Mouse (Mus musculus) forebrain, embryonic 14.5 days (tissue): ENCODE measurements at regions not wholly inside any gene's neighbourhood (a gene's known extent, or its start where the extent isn't known, plus 50 kb on each side); places are given as distances from the start of the nearest gene placed in this dataset.

Source experiments
- ATAC-seq: fragments of 200-750 bp; cut with Nextera tagmentation; 2 replicates; pipeline ENCODE4 v1.8.0; 2017; ENCODE audit warnings: mild to moderate bottlenecking, moderate library complexity
- DNase-seq: peaks from one replicate; pipeline ENCODE4 v3.0.0-alpha.2; 2015; ENCODE audit warnings: low spot score
- H3K27ac ChIP-seq: fragments of 300-500 bp; sonication (generic); 2 replicates; pipeline ENCODE4 v1.5.1; 2014; ENCODE audit warnings: low read depth, mild to moderate bottlenecking, control low read depth, low read length, moderate library complexity
- H3K27me3 ChIP-seq: fragments of 300-500 bp; sonication (generic); replicated peaks from 2 replicates; pipeline ENCODE4 v1.6.1; 2014; ENCODE audit warnings: low read length, control low read depth, mixed read lengths; ENCODE audit not compliant: control insufficient read depth, insufficient read depth
- H3K36me3 ChIP-seq: fragments of 300-500 bp; sonication (generic); 2 replicates; pipeline ENCODE4 v1.6.1; 2014; ENCODE audit warnings: low read length, control low read depth; ENCODE audit not compliant: control insufficient read depth, insufficient read depth
- H3K4me1 ChIP-seq: fragments of 300-500 bp; sonication (generic); 2 replicates; pipeline ENCODE4 v1.6.1; 2014; ENCODE audit warnings: antibody characterized with exemption, low read length, control low read depth; ENCODE audit not compliant: control insufficient read depth, insufficient read depth
- H3K4me2 ChIP-seq: fragments of 300-500 bp; sonication (generic); 2 replicates; pipeline ENCODE4 v1.6.1; 2014; ENCODE audit warnings: mild to moderate bottlenecking, control low read depth, low read length
- H3K4me3 ChIP-seq: fragments of 300-500 bp; sonication (generic); 2 replicates; pipeline ENCODE4 v1.5.1; 2014; ENCODE audit warnings: low read depth, low read length, control low read depth
- H3K9ac ChIP-seq: fragments of 300-500 bp; sonication (generic); 2 replicates; pipeline ENCODE4 v1.6.1; 2014; ENCODE audit warnings: mild to moderate bottlenecking, low read length, control low read depth, moderate library complexity
- H3K9me3 ChIP-seq: fragments of 300-500 bp; sonication (generic); replicated peaks from 2 replicates; pipeline ENCODE4 v1.6.1; 2016; ENCODE audit warnings: low read length, control low read depth, mixed read lengths; ENCODE audit not compliant: control insufficient read depth
- WGBS: fragments of 180-500 bp; shearing (Covaris S2); extraction: QIAGEN DNeasy Blood & Tissue Kit; methylation state at CpG from one replicate; pipeline ENCODE4 v1.1.7; 2014; 5-methylcytosine and 5-hydroxymethylcytosine counted together

GRCm38 (mm10) chr1:35935099-35935651 is 133.0 kb upstream of the Hs6st1 start:
- no peak overlapping the region for H3K4me3 ChIP-seq

GRCm38 (mm10) chr1:35936362-35937093 is 131.7 kb upstream of the Hs6st1 start:
- H3K4me3 ChIP-seq, result no peak overlapping the region
- peak; percentile 67; the same call in 1 of the 2 replicates for ATAC-seq

More at GRCm38 (mm10) chr1:35935099-35935651, 133.0 kb upstream of the Hs6st1 start:
- H3K27ac ChIP-seq, result no peak overlapping the region
- DNase-seq (peak; percentile 49), ATAC-seq (no peak)
- WGBS, result 75% methylated on average over 7 of the region's 7 CpGs
- no peaks in the 10 kb centered on the region for H3K27me3 ChIP-seq
- H3K9me3 ChIP-seq, result no peaks in the 10 kb centered on the region
- no peaks in the 10 kb centered on the region for H3K4me1 ChIP-seq
- no peak overlapping the region for H3K4me2 ChIP-seq
- no peak overlapping the region for H3K9ac ChIP-seq
- no peaks in the 10 kb centered on the region for H3K36me3 ChIP-seq

DNA sequence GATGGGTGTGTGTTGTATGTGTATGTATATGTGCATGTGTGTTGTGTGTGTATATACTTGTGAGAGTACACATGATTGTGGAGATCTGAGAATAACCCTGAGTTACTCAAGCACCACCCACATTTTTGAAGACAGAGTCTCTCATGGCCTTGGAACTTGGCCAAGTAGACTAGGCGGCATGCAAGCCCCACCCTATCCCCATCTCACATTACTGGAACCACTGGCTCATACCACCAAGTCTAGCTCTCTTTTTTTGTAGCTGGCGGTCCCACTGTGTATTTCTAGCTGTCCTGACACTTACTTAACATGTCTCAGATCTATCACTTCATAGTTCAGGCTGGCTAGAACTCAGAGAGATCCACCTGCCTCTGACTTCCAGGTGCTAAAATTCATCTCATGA is 128.0 kb upstream of the Hs6st1 start:
- no peaks in the 10 kb centered on the region for H3K27me3 ChIP-seq

More at GRCm38 (mm10) chr1:35936362-35937093, 131.7 kb upstream of the Hs6st1 start:
- no peaks in the 10 kb centered on the region for H3K36me3 ChIP-seq
- WGBS, result 73% methylated on average over 5 of the region's 5 CpGs
- no peak overlapping the region for H3K9ac ChIP-seq
- H3K27me3 ChIP-seq, result no peaks in the 10 kb centered on the region
- peak; percentile 56 for DNase-seq
- H3K4me1 ChIP-seq, result peaks cover 3% of the 10 kb centered on the region
- no peak overlapping the region for H3K4me2 ChIP-seq
- H3K9me3 ChIP-seq, result no peaks in the 10 kb centered on the region
- H3K27ac ChIP-seq, result no peak overlapping the region

GRCm38 (mm10) chr1:35941642-35942077 is 126.5 kb upstream of the Hs6st1 start:
- ATAC-seq (peak; percentile 54), DNase-seq (peak; percentile 31)
- WGBS, result 4% methylated on average over 8 of the region's 8 CpGs
- H3K27ac ChIP-seq, result no peak overlapping the region
- H3K36me3 ChIP-seq, result no peaks in the 10 kb centered on the region
- H3K4me1 ChIP-seq, result peaks cover 6% of the 10 kb centered on the region
- no peak overlapping the region for H3K4me3 ChIP-seq
- no peaks in the 10 kb centered on the region for H3K27me3 ChIP-seq
- H3K4me2 ChIP-seq, result no peak overlapping the region
- H3K9ac ChIP-seq, result peak overlapping the region; percentile 3; the same call in 1 of the 2 replicates
- no peaks in the 10 kb centered on the region for H3K9me3 ChIP-seq

More for the DNA sequence above, 128.0 kb upstream of the Hs6st1 start:
- Histone ChIP-seq H3K36me3 (no peaks in the 10 kb centered on the region), H3K27ac (no peak overlapping the region), H3K4me2 (no peak overlapping the region), H3K4me1 (peaks cover 6% of the 10 kb centered on the region), H3K4me3 (no peak overlapping the region), H3K9me3 (no peaks in the 10 kb centered on the region), H3K9ac (no peak overlapping the region)
- DNase-seq (no peak), ATAC-seq (no peak)
- 69% methylated on average over 2 of the region's 2 CpGs for WGBS

DNA sequence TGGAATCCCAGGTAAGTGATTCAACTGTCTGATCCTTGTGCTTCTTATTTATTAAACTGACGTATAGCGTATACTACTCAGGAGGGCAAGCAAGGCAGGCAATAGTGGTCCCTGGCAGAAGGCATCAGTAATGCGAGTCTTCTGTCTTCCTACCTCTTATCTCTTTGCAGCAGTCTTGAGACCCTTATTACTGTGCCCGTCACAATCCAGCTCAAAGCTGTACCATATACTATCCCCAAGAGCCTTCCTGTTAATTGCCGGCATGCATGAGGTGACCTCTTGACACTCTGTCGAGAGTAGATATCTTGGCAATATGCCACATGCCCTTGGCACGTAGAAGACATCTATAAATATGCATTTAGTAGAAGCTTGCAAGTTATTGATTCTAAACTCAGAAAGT is 126.0 kb upstream of the Hs6st1 start:
- ATAC-seq (0 out of 2 replicates have a peak, but pooled peaks have one; percentile 2), DNase-seq (no peak)
- H3K4me2 ChIP-seq, result no peak overlapping the region
- no peak overlapping the region for H3K4me3 ChIP-seq
- no peaks in the 10 kb centered on the region for H3K27me3 ChIP-seq
- no peak overlapping the region for H3K27ac ChIP-seq
- no peaks in the 10 kb centered on the region for H3K9me3 ChIP-seq
- H3K9ac ChIP-seq, result no peak overlapping the region
- WGBS, result 58% methylated on average over 7 of the region's 7 CpGs
- peaks cover 6% of the 10 kb centered on the region for H3K4me1 ChIP-seq
- no peaks in the 10 kb centered on the region for H3K36me3 ChIP-seq

DNA sequence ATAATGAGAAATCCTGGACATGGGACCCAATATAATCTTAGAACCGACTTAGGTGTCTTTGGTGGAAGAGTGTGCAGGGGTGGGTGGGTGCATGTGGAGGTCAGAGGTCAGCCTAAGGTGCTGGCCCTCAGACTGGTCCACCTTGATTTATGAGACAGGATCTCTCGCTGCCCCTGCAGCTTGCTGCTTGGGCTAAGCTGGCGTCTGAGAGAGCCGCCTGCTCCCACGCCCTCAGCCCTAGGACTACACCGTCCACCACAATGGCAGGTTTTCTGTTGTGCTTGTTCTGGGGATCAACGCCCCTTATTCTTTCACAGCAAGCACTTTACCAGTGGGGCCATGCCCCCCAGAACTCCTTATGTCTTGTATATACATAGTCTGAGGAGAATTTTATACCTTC is 124.4 kb upstream of the Hs6st1 start:
- Histone ChIP-seq H3K27ac (no peak overlapping the region), H3K36me3 (no peaks in the 10 kb centered on the region), H3K4me1 (peaks cover 6% of the 10 kb centered on the region), H3K27me3 (no peaks in the 10 kb centered on the region), H3K4me2 (no peak overlapping the region), H3K9me3 (no peaks in the 10 kb centered on the region), H3K9ac (no peak overlapping the region), H3K4me3 (no peak overlapping the region)
- DNase-seq, result no peak
- 45% methylated on average over 7 of the region's 7 CpGs for WGBS
- no peak for ATAC-seq

GRCm38 (mm10) chr1:35944376-35944775 is 123.8 kb upstream of the Hs6st1 start:
- no peaks in the 10 kb centered on the region for H3K9me3 ChIP-seq
- H3K27me3 ChIP-seq, result no peaks in the 10 kb centered on the region
- no peak for DNase-seq
- H3K27ac ChIP-seq, result no peak overlapping the region
- H3K4me2 ChIP-seq, result no peak overlapping the region
- H3K36me3 ChIP-seq, result no peaks in the 10 kb centered on the region
- WGBS, result 10% methylated on average over 5 of the region's 5 CpGs
- H3K4me3 ChIP-seq, result no peak overlapping the region
- peaks cover 6% of the 10 kb centered on the region for H3K4me1 ChIP-seq
- no peak overlapping the region for H3K9ac ChIP-seq
- ATAC-seq, result peak; percentile 25; the same call in 1 of the 2 replicates

GRCm38 (mm10) chr1:35944849-35945248 is 123.4 kb upstream of the Hs6st1 start:
- no peak for ATAC-seq
- no peaks in the 10 kb centered on the region for H3K36me3 ChIP-seq
- no peak for DNase-seq
- H3K9me3 ChIP-seq, result no peaks in the 10 kb centered on the region
- H3K27me3 ChIP-seq, result no peaks in the 10 kb centered on the region
- no peak overlapping the region for H3K9ac ChIP-seq
- H3K27ac ChIP-seq, result no peak overlapping the region
- WGBS, result 77% methylated on average over 8 of the region's 8 CpGs
- H3K4me1 ChIP-seq, result peaks cover 6% of the 10 kb centered on the region
- H3K4me2 ChIP-seq, result no peak overlapping the region
- no peak overlapping the region for H3K4me3 ChIP-seq

- no peaks in the 10 kb centered on the region for H3K36me3 ChIP-seq
- H3K4me2 ChIP-seq, result no peak overlapping the region
- no peak overlapping the region for H3K4me3 ChIP-seq
- no peaks in the 10 kb centered on the region for H3K27me3 ChIP-seq
- no peak overlapping the region for H3K27ac ChIP-seq
- no peak for ATAC-seq
- H3K4me1 ChIP-seq, result peaks cover 6% of the 10 kb centered on the region
- no peaks in the 10 kb centered on the region for H3K9me3 ChIP-seq
- DNase-seq, result no peak
- WGBS, result 83% methylated on average over 4 of the region's 4 CpGs
- no peak overlapping the region for H3K9ac ChIP-seq
Observed at GRCm38 (mm10) chr1:35945596-35945995, 122.6 kb upstream of the Hs6st1 start.
